Mouse (Mus musculus) cerebellum, adult 18-20 months (tissue): ENCODE measurements around the gene Nt5dc3.

Experiments
- DNase-seq, 2 experiments: peaks; one replicate each; pipeline ENCODE4 v3.0.0; 2021

Gene Nt5dc3

GRCm38 (mm10) chr10:86778398-86779116 is at the start of gene Nt5dc3:
Gene Nt5dc3 (plus strand): TSS chr10:86779005.
- DNase-seq = peak; percentile 96 to 99

DNA sequence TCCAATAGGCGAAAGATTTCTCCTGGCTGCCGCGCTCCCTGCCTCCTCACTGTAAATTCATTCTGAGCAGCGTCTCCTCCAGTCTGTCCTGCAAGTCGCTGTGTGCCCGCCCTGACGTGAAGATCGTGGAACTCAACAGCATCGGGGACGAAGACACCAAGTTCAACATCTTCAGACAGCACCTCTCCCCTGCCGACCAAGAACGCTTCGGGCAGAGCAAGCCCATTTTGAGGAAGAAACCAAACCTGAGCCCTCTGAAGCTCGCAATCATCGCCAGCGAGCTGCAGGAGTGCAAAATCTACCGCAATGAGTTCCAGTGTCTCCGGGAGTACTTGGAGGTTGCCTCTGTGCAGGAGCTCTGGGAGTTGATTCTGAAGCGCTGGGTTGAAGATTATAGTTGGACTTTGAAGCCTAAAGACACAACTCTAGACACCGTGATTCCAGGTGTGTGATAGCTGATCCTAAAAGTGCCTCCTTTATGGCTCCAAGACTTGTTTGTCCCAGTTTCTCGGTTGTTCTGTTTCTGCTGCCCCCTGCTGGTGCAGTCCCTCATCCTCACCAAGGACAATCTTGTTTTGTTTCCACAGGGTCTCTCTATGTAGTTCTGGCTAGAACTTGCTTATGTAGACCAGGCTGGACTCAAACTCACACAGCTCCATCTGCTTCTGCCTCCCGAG is 47.8 kb upstream of the Nt5dc3 start:
- DNase-seq = peak; percentile 85 to 90

- DNase-seq = no peak
Measured at GRCm38 (mm10) chr10:86731500-86731863, 47.3 kb upstream of the Nt5dc3 start.

DNA sequence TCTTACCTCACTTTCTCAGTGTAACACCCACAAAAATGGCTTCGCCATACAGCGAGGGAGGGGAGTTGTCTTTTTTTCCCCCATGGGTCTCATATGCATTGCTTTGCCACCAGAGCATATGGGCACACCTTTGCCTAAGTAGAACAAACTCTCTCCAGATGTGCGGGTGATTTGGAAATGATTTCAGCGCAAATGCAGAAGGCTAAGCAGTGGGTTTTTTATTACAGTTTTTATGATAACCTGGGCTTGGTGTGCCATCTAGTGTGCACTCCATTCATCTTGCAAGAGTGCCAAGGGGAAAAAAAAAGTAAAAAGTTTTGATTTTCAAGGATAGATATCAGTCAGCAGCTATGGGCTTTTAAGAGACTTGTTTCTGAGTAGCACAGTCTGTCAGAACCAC is 43.8 kb upstream of the Nt5dc3 start:
- DNase-seq = no peak

DNA sequence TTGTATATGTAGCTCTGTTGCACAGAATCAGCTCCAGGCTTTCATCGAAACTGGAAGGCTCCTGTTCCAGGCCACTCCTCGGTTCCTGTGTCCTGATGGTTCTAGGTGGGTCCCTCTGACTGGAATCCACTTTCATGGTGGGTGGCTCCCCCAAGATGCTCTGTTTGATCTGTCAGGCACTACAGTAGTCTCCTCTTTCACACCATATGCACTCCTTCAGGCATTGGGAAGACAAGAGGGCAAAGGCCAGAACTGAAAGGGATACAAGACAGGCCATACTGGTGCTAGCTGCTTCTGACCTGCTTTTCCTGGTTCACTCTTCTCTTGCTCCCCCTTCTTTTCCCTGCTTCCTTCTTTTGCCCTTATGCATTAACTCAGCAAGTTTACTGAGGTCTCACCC is 35.9 kb upstream of the Nt5dc3 start:
- no peak for DNase-seq

GRCm38 (mm10) chr10:86744306-86744705 is 34.5 kb upstream of the Nt5dc3 start:
- DNase-seq = no peak

DNA sequence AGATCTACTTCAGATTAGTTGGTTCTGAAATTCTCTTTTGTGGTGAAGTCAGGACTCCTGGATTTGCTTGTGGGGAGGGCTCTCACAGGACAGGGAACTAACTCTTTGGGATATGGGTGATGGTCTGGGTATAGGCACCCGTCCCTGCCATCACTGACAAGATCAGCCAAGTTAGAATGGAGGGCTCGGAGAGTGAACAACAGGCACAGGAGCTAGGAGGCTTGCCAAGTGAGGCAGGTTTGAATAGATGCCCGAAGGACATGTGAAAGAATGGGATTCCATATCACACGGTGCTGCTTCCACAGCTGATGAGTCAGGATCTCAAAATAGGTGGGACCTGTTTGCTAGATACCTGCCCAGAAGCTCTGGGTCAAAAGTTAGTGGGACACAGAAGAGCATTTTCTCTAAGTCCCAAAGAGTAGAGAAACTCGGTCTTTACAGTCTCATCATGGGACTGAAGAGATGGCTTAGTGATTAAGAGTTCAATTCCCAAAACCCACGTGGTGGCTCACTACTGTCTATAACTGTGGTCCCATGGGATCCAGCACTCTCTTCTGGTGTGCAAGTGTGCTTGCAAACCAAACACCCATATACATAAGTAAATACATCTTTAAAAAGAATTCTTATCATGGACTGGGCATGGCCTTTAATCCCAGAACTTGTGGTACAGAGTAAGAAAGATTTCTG is 22.8 kb upstream of the Nt5dc3 start:
- no peak for DNase-seq

- no peak for DNase-seq
Measured at GRCm38 (mm10) chr10:86757724-86758123, 21.1 kb upstream of the Nt5dc3 start.

DNA sequence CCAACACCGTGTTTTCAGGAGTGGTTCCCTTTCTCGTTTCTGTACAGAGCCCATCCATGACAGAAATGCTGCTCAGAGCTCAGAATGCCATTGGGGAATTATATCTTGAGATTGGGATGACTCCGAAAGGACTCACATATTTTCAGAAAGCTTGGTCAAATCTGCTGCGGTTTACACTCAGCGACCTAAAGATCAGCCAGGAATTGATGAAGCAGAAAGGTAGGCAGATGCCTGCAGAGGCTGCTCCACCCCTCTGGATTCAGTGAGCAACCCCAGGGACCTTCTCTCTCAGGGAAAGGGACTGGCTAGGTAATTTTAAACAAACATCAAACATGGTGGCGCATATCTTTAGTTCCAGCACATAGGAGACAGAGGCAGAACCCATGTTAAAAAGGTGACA is 20.6 kb upstream of the Nt5dc3 start:
- no peak for DNase-seq

DNA sequence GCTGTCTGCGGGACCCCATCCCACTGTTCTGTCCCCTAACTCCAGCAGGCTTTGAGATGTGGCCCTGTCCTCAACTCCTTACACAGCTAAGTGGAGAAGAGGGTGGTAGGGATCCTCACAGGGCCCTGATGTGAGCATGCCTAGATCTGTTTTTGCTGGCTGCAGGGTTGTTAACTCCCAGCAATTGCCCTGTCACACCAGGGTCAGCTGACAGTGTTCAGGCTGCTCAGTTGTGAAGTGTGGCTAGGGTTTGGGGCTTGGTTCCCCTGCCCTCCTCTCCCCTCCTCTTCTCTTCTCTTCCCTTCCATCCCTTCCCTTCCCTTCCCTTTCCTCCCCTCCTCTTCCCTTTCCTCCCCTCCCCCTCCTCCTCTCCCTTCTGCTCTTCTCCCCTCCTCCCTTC is 17.6 kb upstream of the Nt5dc3 start:
- DNase-seq = no peak

DNA sequence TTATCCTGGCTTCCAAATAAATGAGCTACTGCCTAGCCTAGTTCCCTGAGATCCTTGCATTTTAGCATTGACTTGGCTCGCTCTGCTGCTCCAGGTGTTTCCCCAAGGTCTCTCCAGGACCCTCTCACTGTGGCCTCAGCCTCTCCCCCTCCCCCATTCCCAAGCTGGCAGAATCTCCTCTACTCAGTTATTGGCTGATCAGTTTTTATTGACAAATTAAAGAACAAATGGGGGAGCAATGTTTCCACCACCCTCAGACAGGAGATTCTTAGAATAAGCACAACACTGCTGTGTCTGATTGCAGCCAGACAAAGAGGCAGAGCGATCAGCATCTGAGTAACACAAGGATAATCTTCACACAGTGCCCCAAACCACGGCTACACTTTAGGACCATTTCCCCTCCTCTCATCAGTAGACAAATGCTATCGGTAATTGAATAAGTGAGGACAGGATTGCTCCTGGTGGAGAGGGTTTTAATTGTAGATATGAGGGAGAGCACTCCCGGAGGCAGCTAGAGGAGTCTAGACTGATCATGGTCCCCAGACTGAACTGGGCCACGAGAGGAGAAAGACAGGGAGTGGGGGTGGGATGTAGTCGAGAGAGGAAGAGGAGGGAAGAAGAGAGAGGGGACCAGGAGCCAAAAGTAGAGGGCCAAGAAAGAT is 17.0 kb upstream of the Nt5dc3 start:
- no peak for DNase-seq

DNA sequence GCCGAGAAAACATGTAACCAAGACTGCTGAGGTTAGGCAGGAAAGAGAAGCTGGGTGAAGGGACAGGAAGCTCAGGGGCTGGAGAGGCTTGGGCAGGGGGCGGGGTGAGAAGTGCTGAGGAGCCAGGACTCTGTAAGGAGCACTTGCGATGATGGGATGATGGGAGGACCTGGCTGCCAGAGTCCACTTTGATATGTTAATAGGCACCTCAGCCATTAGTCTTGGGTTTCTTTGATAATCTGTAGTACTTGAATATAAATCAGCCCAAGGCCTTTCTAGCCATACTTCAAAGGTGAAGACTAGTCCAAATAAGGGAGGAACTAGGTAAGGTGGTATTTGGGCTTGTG is 16.4 kb upstream of the Nt5dc3 start:
- no peak for DNase-seq

DNA sequence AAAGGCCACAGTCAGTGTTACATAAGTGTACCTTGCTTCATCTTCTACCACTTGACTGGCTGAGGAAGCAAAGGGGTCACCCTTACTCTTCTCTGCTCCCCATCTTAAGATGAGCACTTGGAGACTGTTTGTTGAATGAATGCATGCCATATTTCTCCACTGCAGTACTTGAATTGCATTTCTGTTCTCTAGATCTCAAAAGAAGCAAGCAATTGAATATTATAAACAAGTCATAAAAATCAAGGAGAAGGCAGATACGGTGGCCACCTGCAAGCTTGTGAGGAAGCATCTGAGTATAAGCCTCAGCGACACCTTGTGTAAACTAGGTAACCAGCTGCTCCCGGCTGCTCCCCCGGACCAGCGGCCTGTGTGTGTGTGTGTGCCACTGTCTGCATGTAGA is 15.1 kb upstream of the Nt5dc3 start, which contains the start of gene Gm49358:
Gene Gm49358, plus strand, starts transcription at position 301 of the 400 bp plus-strand sequence.
- DNase-seq = no peak

GRCm38 (mm10) chr10:86765344-86765966 is 13.3 kb upstream of the Nt5dc3 start:
- no peak for DNase-seq

DNA sequence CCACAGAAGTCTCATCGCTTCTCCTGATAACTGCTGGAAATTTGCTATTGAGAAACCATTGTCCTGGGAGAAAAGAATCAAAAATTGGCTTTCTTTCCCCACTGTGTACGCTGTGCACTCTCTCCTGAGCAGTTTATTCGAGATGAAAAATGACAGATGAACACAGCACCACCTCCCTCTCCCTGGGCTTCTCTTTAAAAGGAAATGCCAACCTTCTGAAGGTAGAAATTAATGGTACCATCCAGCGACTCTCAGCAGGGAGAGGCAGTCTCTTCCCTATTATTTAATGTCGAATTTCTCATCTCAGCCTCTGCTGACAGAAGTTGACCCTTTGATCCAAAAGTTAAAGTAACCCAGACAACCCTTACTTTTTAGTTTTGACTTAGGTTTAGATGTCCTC is 9.6 kb upstream of the Nt5dc3 start:
- no peak for DNase-seq

DNA sequence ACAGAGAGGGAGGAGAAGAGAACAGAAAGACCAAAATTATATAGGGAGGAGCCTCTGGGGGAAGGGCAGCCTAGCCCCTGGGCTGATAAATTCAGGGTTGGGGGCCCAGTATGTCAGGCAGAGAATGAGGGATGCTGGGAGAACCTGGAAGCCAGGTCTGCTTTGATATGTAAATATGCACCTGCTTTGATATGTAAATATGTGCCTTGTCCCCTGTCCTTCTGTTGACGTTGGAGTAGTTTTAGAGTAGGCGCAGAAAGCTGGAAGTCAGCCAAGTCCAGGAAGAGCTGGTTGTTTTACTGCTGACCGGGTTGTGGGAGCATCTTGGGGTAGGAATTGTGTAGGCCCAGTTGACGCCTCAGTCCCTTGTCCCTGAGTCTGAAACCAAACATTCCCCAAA is 9.0 kb upstream of the Nt5dc3 start:
- no peak for DNase-seq

DNA sequence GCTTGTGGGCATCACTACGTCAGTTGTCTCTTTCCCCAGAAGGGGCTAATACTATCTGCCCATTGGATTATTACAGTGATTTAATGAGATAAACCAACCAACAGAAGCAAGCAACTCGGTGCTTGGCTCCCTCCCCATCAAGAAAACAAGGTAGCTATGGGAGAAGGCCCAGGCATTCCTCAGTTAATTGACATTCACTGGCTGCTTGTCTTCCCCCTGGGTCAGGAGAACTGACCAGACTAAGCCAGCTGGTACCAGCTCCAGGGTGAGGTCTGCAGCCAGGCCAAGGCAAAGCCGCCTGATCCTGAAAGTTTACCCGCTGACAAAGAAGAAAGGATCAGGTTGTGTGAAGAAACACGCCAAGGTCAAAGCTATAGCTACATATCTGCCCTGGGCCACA is 7.1 kb upstream of the Nt5dc3 start:
- no peak for DNase-seq

DNA sequence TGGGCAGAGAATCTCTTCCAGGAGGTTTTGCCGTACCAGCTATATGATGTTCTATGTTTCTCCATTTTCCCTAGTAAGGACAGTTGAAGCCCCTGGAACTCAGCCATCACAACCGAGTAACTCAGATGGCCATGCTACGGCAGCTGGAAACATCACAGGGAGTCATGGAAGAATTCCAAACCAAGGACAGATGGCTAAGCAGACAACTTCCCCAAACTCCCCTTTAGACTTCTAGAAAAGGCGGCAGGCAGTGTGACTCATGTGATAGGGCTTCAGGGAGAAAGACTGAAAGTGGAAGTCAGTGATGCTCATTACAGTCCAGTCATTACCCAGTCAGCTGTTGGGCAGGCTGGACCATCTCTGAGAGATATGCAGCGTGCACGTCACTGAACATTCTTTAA is 6.6 kb upstream of the Nt5dc3 start:
- no peak for DNase-seq

GRCm38 (mm10) chr10:86773360-86773759 is 5.4 kb upstream of the Nt5dc3 start:
- no peak for DNase-seq

DNA sequence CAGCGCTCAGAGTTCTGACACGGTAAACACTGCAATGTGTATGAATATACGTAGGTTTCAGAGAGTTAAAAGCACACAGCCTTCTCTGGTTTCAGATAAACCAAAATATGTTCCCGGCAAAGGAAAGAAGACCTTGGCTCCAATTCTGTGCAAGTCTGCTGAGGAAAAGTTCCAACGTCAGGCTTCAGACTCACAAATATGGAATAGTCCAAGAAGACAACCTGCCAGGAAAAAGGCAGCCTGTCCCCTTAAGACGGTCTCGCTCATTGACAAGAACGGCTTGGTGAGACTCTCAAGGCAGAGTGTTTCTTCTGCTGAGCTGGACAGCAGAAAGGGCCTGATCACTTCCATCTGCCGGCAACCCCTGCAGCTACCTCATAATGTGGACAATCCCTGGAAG is 2.5 kb upstream of the Nt5dc3 start:
- DNase-seq = no peak

- DNase-seq = no peak
Measured at GRCm38 (mm10) chr10:86777614-86778319, 1.0 kb upstream of the Nt5dc3 start.

GRCm38 (mm10) chr10:86779117-86779755 is 431 bp downstream of the Nt5dc3 start:
- peak; percentile 51 to 65 for DNase-seq
